Mouse (Mus musculus) limb, embryonic 10.5 days (tissue): Measurements from ENCODE around the gene Nck2. TPM values are rescaled to one million over a fixed set of nuclear protein-coding genes. Genes with fewer than 3 reads are reported as not detected.

Experiments
- DNase-seq: peaks from one replicate; pipeline ENCODE4 v3.0.0-alpha.2; 2017; ENCODE audit warnings: low spot score
- H3K27ac ChIP-seq: fragments of 300-500 bp; sonication (generic); 2 replicates; pipeline ENCODE4 v1.5.1; 2016; ENCODE audit warnings: mild to moderate bottlenecking
- H3K27me3 ChIP-seq: fragments of 300-500 bp; sonication (generic); 2 replicates; pipeline ENCODE4 v1.6.1; 2016; ENCODE audit warnings: low read depth, mild to moderate bottlenecking; ENCODE audit not compliant: poor library complexity, severe bottlenecking
- H3K36me3 ChIP-seq: fragments of 300-500 bp; sonication (generic); 2 replicates; pipeline ENCODE4 v1.6.1; 2016; ENCODE audit warnings: mild to moderate bottlenecking, moderate library complexity
- H3K4me1 ChIP-seq: fragments of 300-500 bp; sonication (generic); 2 replicates; pipeline ENCODE4 v1.6.1; 2016
- H3K4me3 ChIP-seq: fragments of 300-500 bp; sonication (generic); 2 replicates; pipeline ENCODE4 v1.5.1; 2016; ENCODE audit warnings: mild to moderate bottlenecking, moderate library complexity
- H3K9me3 ChIP-seq: fragments of 300-500 bp; sonication (generic); replicated peaks from 2 replicates; pipeline ENCODE4 v1.6.1; 2016; ENCODE audit warnings: mild to moderate bottlenecking
- WGBS: fragments of 180-500 bp; shearing (Covaris S2); methylation state at CpG from one replicate; pipeline ENCODE4 v1.1.7; 2016; 5-methylcytosine and 5-hydroxymethylcytosine counted together
- polyA plus RNA-seq: library from polyadenylated mRNA; unstranded; fragments of >200 nt; fragmentation: Nextera tagmentation; extraction: Ambion mirVana; gene quantifications from 2 replicates; pipeline ENCODE4 v1.2.1, GENCODE M21; 2016

Gene Nck2
- polyA plus RNA-seq, 1 experiment from 2014 or later, result 51.5 TPM

GRCm38 (mm10) chr1:43445170-43446088, 1.1 kb downstream of the Nck2 start:
- no peaks in the 10 kb centered on the region for H3K9me3 ChIP-seq
- DNase-seq, result peak; percentile 92
- H3K4me3 ChIP-seq, result peak overlapping the region; percentile 94
- 0 out of 2 replicates have a peak, but pooled peaks cover 4% of the 10 kb centered on the region for H3K36me3 ChIP-seq
- peaks cover 24% of the 10 kb centered on the region for H3K4me1 ChIP-seq
- under 1% methylated on average over 84 of the region's 86 CpGs for WGBS
- H3K27ac ChIP-seq, result peak overlapping the region; percentile 99
- H3K27me3 ChIP-seq, result no peaks in the 10 kb centered on the region

- no peaks in the 10 kb centered on the region for H3K27me3 ChIP-seq
- WGBS, result under 1% methylated on average over 42 of the region's 44 CpGs
- H3K4me3 ChIP-seq, result peak overlapping the region; percentile 94
- peak; percentile 83 for DNase-seq
- H3K9me3 ChIP-seq, result no peaks in the 10 kb centered on the region
- H3K27ac ChIP-seq, result peak overlapping the region; percentile 99
- H3K4me1 ChIP-seq, result peaks cover 28% of the 10 kb centered on the region
- peaks cover 6% of the 10 kb centered on the region; the same call in 1 of the 2 replicates for H3K36me3 ChIP-seq
Observed at GRCm38 (mm10) chr1:43446089-43446533, 1.7 kb downstream of the Nck2 start.

GRCm38 (mm10) chr1:43446731-43447601, 2.6 kb downstream of the Nck2 start:
- WGBS, result 16% methylated on average over 16 of the region's 16 CpGs
- peak overlapping the region; percentile 94 for H3K4me3 ChIP-seq
- H3K9me3 ChIP-seq, result no peaks in the 10 kb centered on the region
- DNase-seq, result peak; percentile 61
- peaks cover 6% of the 10 kb centered on the region; the same call in 1 of the 2 replicates for H3K36me3 ChIP-seq
- peak overlapping the region; percentile 99 for H3K27ac ChIP-seq
- H3K4me1 ChIP-seq, result peaks cover 28% of the 10 kb centered on the region
- no peaks in the 10 kb centered on the region for H3K27me3 ChIP-seq

- H3K4me3 ChIP-seq, result peak overlapping the region; percentile 94
- H3K27me3 ChIP-seq, result no peaks in the 10 kb centered on the region
- WGBS, result 40% methylated on average over 9 of the region's 9 CpGs
- peaks cover 9% of the 10 kb centered on the region; the same call in 1 of the 2 replicates for H3K36me3 ChIP-seq
- DNase-seq, result no peak
- peaks cover 28% of the 10 kb centered on the region for H3K4me1 ChIP-seq
- no peaks in the 10 kb centered on the region for H3K9me3 ChIP-seq
- H3K27ac ChIP-seq, result 0 out of 2 replicates have a peak overlapping the region, but pooled peaks have one; percentile 28
Observed at GRCm38 (mm10) chr1:43447602-43448287, 3.4 kb downstream of the Nck2 start.

GRCm38 (mm10) chr1:43450811-43451210, 6.4 kb downstream of the Nck2 start:
- no peak overlapping the region for H3K4me3 ChIP-seq
- no peak overlapping the region for H3K27ac ChIP-seq
- peaks cover 26% of the 10 kb centered on the region for H3K4me1 ChIP-seq
- H3K36me3 ChIP-seq, result peaks cover 9% of the 10 kb centered on the region; the same call in 1 of the 2 replicates
- 83% methylated on average over 1 of the region's 1 CpGs for WGBS
- H3K9me3 ChIP-seq, result no peaks in the 10 kb centered on the region
- no peak for DNase-seq
- no peaks in the 10 kb centered on the region for H3K27me3 ChIP-seq

GRCm38 (mm10) chr1:43453683-43454082, 9.3 kb downstream of the Nck2 start:
- Histone ChIP-seq H3K36me3 (peaks cover 8% of the 10 kb centered on the region; the same call in 1 of the 2 replicates), H3K9me3 (no peaks in the 10 kb centered on the region), H3K4me1 (peaks cover 13% of the 10 kb centered on the region), H3K27ac (no peak overlapping the region), H3K27me3 (no peaks in the 10 kb centered on the region), H3K4me3 (no peak overlapping the region)
- WGBS, result 87% methylated on average over 3 of the region's 3 CpGs
- DNase-seq, result no peak

GRCm38 (mm10) chr1:43454741-43455140, 10.4 kb downstream of the Nck2 start:
- Histone ChIP-seq H3K4me3 (no peak overlapping the region), H3K27ac (no peak overlapping the region), H3K27me3 (no peaks in the 10 kb centered on the region), H3K9me3 (no peaks in the 10 kb centered on the region), H3K36me3 (peaks cover 6% of the 10 kb centered on the region; the same call in 1 of the 2 replicates), H3K4me1 (peaks cover 13% of the 10 kb centered on the region)
- no peak for DNase-seq
- WGBS, result 87% methylated on average over 8 of the region's 8 CpGs

GRCm38 (mm10) chr1:43455196-43455595, 10.8 kb downstream of the Nck2 start:
- no peak for DNase-seq
- no peak overlapping the region for H3K27ac ChIP-seq
- WGBS, result 85% methylated on average over 1 of the region's 1 CpGs
- peaks cover 13% of the 10 kb centered on the region for H3K4me1 ChIP-seq
- H3K27me3 ChIP-seq, result no peaks in the 10 kb centered on the region
- peaks cover 6% of the 10 kb centered on the region; the same call in 1 of the 2 replicates for H3K36me3 ChIP-seq
- H3K4me3 ChIP-seq, result no peak overlapping the region
- no peaks in the 10 kb centered on the region for H3K9me3 ChIP-seq

GRCm38 (mm10) chr1:43457012-43457766, 12.8 kb downstream of the Nck2 start:
- Histone ChIP-seq H3K27ac (no peak overlapping the region), H3K4me1 (peaks cover 9% of the 10 kb centered on the region), H3K9me3 (no peaks in the 10 kb centered on the region), H3K27me3 (no peaks in the 10 kb centered on the region), H3K36me3 (peaks cover 16% of the 10 kb centered on the region), H3K4me3 (no peak overlapping the region)
- no peak for DNase-seq
- 87% methylated on average over 7 of the region's 7 CpGs for WGBS

GRCm38 (mm10) chr1:43460468-43460867, 16.1 kb downstream of the Nck2 start:
- DNase-seq, result no peak
- Histone ChIP-seq H3K9me3 (no peaks in the 10 kb centered on the region), H3K27ac (no peak overlapping the region), H3K4me3 (no peak overlapping the region), H3K36me3 (peaks cover 12% of the 10 kb centered on the region), H3K27me3 (no peaks in the 10 kb centered on the region), H3K4me1 (peaks cover 9% of the 10 kb centered on the region; the same call in 1 of the 2 replicates)
- WGBS, result 94% methylated on average over 5 of the region's 5 CpGs

GRCm38 (mm10) chr1:43462666-43463065, 18.3 kb downstream of the Nck2 start:
- WGBS, result 78% methylated on average over 4 of the region's 4 CpGs
- peaks cover 19% of the 10 kb centered on the region for H3K4me1 ChIP-seq
- no peaks in the 10 kb centered on the region for H3K9me3 ChIP-seq
- no peak for DNase-seq
- H3K27ac ChIP-seq, result no peak overlapping the region
- H3K36me3 ChIP-seq, result peaks cover 12% of the 10 kb centered on the region
- H3K4me3 ChIP-seq, result no peak overlapping the region
- H3K27me3 ChIP-seq, result no peaks in the 10 kb centered on the region
